Mouse (Mus musculus) layer of hippocampus, adult 2 months (tissue): ENCODE measurements around the gene Nxnl1. TPM values are rescaled to one million over a fixed set of nuclear protein-coding genes. Genes with fewer than 3 reads are reported as not detected.

ENCODE experiments used
- DNase-seq, 2 experiments: peaks; one replicate each; pipeline ENCODE4 v3.0.0; 2022; ENCODE audit warnings: low spot score in 2 of 2
- H3K27ac ChIP-seq: fragments of 200-600 bp; 2 replicates; pipeline ENCODE4 v1.8.1; 2022
- H3K4me3 ChIP-seq: fragments of 200-600 bp; 2 replicates; pipeline ENCODE4 v1.8.1; 2022; ENCODE audit warnings: mild to moderate bottlenecking
- CTCF ChIP-seq: fragments of 200-600 bp; conservative IDR thresholded peaks from 2 replicates; pipeline ENCODE4 v1.8.1; 2022; ENCODE audit warnings: antibody characterized with exemption, mild to moderate bottlenecking, moderate library complexity
- total RNA-seq, 2 experiments: library from RNA; stranded (reverse); gene quantifications; 2 replicates each; pipeline ENCODE4 v1.2.3; 2021

The Nxnl1 gene
- total RNA-seq, 2 experiments from 2014 or later = not detected

- H3K27ac ChIP-seq = no peak overlapping the region; the same call in 1 of the 2 replicates
- peak; percentile 86 to 91 for DNase-seq
- peak overlapping the region; percentile 35; the same call in 1 of the 2 replicates for H3K4me3 ChIP-seq
- TF ChIP-seq CTCF = peak; percentile 100
These were observed 29.5 kb upstream of the Nxnl1 start for GRCm38 (mm10) chr8:71595862-71596261.

DNA sequence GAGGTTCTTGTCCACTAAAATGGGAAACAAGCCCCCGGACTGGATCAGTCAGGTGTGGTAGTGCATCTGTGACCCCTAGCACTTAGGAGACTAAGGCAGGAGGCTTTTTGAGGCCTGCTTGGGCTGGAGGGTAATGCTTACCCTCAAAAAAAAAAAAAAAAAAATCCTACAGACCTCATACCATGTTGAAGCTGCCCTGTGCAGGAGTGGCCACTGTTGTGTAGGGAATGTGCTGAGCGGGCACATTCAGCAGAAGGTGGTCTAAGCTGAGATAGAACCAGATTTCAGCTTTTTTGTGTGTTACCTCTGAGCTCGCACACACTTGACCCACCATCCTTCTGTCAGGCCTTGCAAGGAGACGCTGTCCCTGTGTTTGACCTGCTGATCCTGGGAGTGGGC lies 27.9 kb upstream of the Nxnl1 start:
- no peak for TF ChIP-seq CTCF
- H3K27ac ChIP-seq = no peak overlapping the region

DNA sequence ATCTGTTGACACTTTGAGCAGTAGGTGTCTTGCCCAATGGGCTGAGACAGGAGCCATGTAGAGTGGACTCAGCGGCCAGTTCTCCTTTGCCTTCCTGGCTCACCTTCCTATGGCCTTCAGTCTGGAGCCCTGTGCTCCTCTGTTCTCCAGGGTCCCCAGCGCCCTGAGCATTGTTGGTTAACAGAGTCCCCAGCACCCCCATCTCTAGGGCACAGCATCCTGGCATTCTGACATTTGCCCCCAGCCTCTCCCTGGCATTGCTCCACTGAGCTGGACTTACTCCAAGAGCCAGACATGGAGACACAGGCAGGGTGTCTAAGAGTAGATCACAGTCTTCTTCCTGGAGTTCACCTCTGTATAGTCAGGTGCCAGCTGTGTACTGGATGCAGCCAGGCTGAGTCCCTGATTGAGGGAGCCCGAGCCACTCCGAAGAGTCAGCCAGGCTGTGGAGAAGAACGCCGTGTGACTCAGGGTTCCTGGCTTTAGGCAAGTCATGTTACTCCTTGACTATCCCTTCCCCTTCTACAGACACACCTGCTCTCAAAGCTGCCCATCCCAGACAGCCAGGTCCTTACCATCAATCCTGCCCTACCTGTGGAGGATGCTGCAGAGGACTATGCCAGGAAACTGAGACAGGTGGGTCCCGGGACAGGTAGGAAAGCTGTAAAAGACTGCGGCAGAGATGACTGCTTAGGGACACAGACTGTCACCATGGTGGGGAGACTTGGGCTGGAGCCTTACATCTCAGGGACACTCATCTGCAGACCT lies 27.3 kb upstream of the Nxnl1 start:
- Histone ChIP-seq H3K4me3 (no peak overlapping the region), H3K27ac (no peak overlapping the region)
- no peak for DNase-seq
- no peak for TF ChIP-seq CTCF

More for the DNA sequence above, 27.9 kb upstream of the Nxnl1 start:
- DNase-seq = no peak
- H3K4me3 ChIP-seq = no peak overlapping the region

GRCm38 (mm10) chr8:71592374-71593170 lies 26.2 kb upstream of the Nxnl1 start:
- TF ChIP-seq CTCF = no peak; the same call in 1 of the 2 replicates
- peak; percentile 85 to 87 for DNase-seq
- H3K4me3 ChIP-seq = peak overlapping the region; percentile 79
- peak overlapping the region; percentile 99 for H3K27ac ChIP-seq

GRCm38 (mm10) chr8:71591471-71592373 lies 25.3 kb upstream of the Nxnl1 start, which contains the start of gene Pgls:
Gene Pgls (plus strand): TSS chr8:71592176.
- TF ChIP-seq CTCF = no peak; the same call in 1 of the 2 replicates
- H3K4me3 ChIP-seq = peak within 1 kb of the TSS; percentile 79
- peak within 1 kb of the TSS; percentile 99 for H3K27ac ChIP-seq
- peak; percentile 95 for DNase-seq

GRCm38 (mm10) chr8:71591017-71591416 lies 24.6 kb upstream of the Nxnl1 start:
- Histone ChIP-seq H3K4me3 (peak overlapping the region; percentile 79), H3K27ac (peak overlapping the region; percentile 99)
- TF ChIP-seq CTCF = no peak
- DNase-seq = no peak

GRCm38 (mm10) chr8:71588762-71589161 lies 22.4 kb upstream of the Nxnl1 start:
- no peak overlapping the region for H3K27ac ChIP-seq
- no peak for DNase-seq
- H3K4me3 ChIP-seq = no peak overlapping the region
- TF ChIP-seq CTCF = no peak

- H3K27ac ChIP-seq = no peak overlapping the region
- no peak overlapping the region for H3K4me3 ChIP-seq
- TF ChIP-seq CTCF = peak; percentile 82
- DNase-seq = peak in 1 of 2 experiments; percentile 56
These were observed 20.5 kb upstream of the Nxnl1 start for GRCm38 (mm10) chr8:71586891-71587290.

GRCm38 (mm10) chr8:71580201-71580600 lies 13.8 kb upstream of the Nxnl1 start:
- DNase-seq = no peak
- no peak overlapping the region for H3K4me3 ChIP-seq
- H3K27ac ChIP-seq = no peak overlapping the region
- TF ChIP-seq CTCF = no peak

DNA sequence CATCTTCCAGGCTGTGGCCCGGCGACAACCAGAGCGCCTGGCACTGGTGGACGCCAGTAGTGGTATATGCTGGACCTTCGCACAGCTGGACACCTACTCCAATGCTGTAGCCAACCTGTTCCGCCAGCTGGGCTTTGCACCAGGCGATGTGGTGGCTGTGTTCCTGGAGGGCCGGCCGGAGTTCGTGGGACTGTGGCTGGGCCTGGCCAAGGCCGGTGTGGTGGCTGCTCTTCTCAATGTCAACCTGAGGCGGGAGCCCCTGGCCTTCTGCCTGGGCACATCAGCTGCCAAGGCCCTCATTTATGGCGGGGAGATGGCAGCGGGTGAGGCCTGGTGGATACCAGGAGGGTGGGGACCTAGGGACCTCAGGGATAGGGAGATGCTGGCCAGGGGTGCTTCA lies 13.1 kb upstream of the Nxnl1 start:
- H3K27ac ChIP-seq = peak overlapping the region; percentile 59; the same call in 1 of the 2 replicates
- no peak overlapping the region for H3K4me3 ChIP-seq
- no peak for DNase-seq
- no peak for TF ChIP-seq CTCF

DNA sequence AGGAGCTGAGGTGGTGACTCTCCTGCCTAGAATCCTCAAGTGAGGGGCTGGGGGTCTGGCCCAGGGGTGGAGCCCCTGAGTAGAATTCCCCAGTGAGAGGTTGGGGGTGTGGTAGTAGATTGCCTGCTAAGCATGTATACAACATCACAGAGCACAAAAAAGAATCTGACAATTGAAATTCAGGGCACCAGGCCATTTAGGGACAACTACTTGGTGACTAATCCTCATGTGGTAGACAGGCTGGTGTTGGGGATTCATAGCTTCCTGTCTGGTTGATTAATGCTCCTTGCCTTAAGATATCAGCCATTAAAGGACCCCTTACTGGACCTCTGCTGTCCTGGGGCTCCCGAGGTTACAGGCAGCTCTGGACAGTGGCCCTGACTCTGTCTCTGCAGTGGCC lies 12.6 kb upstream of the Nxnl1 start:
- DNase-seq = no peak

DNA sequence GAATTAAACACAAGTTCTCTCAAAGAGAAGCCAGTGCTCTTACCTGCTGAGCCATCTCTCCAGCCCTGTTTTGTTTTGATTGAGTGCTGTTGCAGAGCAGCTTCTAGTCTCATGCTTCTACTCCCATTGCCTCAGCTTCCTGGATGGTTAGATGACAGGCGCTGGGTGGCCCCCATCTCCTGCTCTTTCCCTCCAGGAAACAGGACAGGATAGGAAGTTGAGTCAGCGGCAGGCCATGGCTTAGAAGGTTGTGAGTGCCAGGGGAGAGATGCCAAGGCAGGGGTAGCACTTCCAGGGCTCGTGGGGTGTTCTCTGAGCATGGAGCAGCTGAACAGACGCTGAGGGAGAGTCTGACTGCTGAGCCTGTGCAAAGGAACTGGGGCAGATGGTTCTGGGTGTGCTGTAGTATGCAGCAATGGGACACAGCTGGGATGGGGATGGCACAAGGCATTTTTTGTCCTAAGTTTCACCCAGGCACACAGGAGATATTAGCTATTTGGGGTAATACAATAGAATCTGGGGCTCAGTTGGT lies 11.5 kb upstream of the Nxnl1 start:
- H3K27ac ChIP-seq = peak overlapping the region; percentile 54
- TF ChIP-seq CTCF = no peak
- peak in 1 of 2 experiments; percentile 38 for DNase-seq
- H3K4me3 ChIP-seq = no peak overlapping the region

More for the DNA sequence above, 12.6 kb upstream of the Nxnl1 start:
- no peak for TF ChIP-seq CTCF
- Histone ChIP-seq H3K27ac (peak overlapping the region; percentile 59; the same call in 1 of the 2 replicates), H3K4me3 (no peak overlapping the region)
